Mouse (Mus musculus): ENCODE results near the gene Zbtb16. TPM values are rescaled to one million over a fixed set of nuclear protein-coding genes. Genes with fewer than 3 reads are reported as not detected.

Zbtb16 gene
- total RNA-seq, 2 experiments from 2014 or later = 24.7 to 60.1 TPM

Other genes starting within 250 kb of the Zbtb16 start
- 10 to 100 TPM; 12.8 to 13.3 TPM for gene Nnmt, start 231.1 kb downstream of the Zbtb16 start, total RNA-seq (2021)
- not detected for gene Htr3a, start 74.9 kb upstream of the Zbtb16 start, total RNA-seq (2021)
- not detected for gene Htr3b, start 128.8 kb upstream of the Zbtb16 start, total RNA-seq (2021)
- gene Usp28, start 149.2 kb upstream of the Zbtb16 start, total RNA-seq (2021) = 100 to 1,000 TPM; 115 to 131 TPM
- gene Zw10, start 219.4 kb upstream of the Zbtb16 start, total RNA-seq (2021) = 1 to 10 TPM; 6.6 to 8.6 TPM
- 1 to 10 TPM in 1 of 2 experiments, under 1 TPM in 1; 0.85 to 1.8 TPM for gene Tmprss5, start 245.0 kb upstream of the Zbtb16 start, total RNA-seq (2021)